Mouse (Mus musculus) brain, embryonic 14.5 days (tissue): ENCODE measurements around the gene Hnrnpul2.

ENCODE experiments used
- CTCF ChIP-seq: fragments of 200-500 bp; IDR thresholded peaks from 2 replicates; pipeline ENCODE4 v1.5.1; 2012; ENCODE audit warnings: inconsistent platforms, mild to moderate bottlenecking, moderate library complexity, borderline replicate concordance; ENCODE audit not compliant: insufficient read depth, insufficient read length; ENCODE audit errors: extremely low read depth
- POLR2A ChIP-seq: fragments of 200-500 bp; IDR thresholded peaks from 2 replicates; pipeline ENCODE4 v1.6.1; 2012; ENCODE audit warnings: mild to moderate bottlenecking, inconsistent platforms, borderline replicate concordance; ENCODE audit not compliant: poor library complexity, insufficient read depth, insufficient read length, severe bottlenecking; ENCODE audit errors: extremely low read depth

DNA sequence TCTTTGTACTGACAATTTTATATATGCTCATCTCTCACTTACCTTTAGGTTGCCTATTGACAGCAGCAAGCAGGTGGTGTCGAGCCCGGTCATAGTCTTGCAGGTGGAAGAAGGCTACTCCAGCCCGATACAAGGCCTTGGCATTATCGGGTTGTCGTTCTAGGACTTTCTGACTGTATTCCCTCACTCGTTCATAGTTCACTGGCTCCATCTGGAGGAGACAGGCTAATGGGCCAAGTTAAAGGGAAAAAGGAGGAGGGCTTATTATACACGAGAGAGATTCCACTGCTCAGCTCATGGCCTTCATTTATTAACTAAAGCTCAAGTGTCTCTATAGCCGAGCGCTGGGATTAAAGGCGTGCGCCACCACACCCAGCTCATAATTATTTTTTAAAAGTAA is 4.0 kb upstream of the Hnrnpul2 start:
- TF ChIP-seq CTCF: no peak
- TF ChIP-seq POLR2A: no peak
